Mouse (Mus musculus) heart, embryonic 15.5 days (tissue): ENCODE data around the gene St14. TPM values are rescaled to one million over a fixed set of nuclear protein-coding genes. Genes with fewer than 3 reads are reported as not detected.

ENCODE experiments used
- ATAC-seq: fragments of 200-750 bp; cut with Nextera tagmentation; replicated peaks from 2 replicates; pipeline ENCODE4 v1.8.0; 2017; ENCODE audit warnings: low read depth, moderate TSS enrichment; ENCODE audit not compliant: insufficient number of reproducible peaks, insufficient read depth, low FRiP score
- H3K27ac ChIP-seq: fragments of 300-500 bp; sonication (generic); 2 replicates; pipeline ENCODE4 v1.5.1; 2015; ENCODE audit warnings: mild to moderate bottlenecking, inconsistent platforms
- H3K27me3 ChIP-seq: fragments of 300-500 bp; sonication (generic); 2 replicates; pipeline ENCODE4 v1.6.1; 2015; ENCODE audit warnings: inconsistent platforms
- H3K36me3 ChIP-seq: fragments of 300-500 bp; sonication (generic); 2 replicates; pipeline ENCODE4 v1.6.1; 2015; ENCODE audit warnings: mild to moderate bottlenecking, inconsistent platforms
- H3K4me1 ChIP-seq: fragments of 300-500 bp; sonication (generic); replicated peaks from 2 replicates; pipeline ENCODE4 v1.6.1; 2015; ENCODE audit warnings: inconsistent platforms
- H3K4me2 ChIP-seq: fragments of 300-500 bp; sonication (generic); 2 replicates; pipeline ENCODE4 v1.6.1; 2015; ENCODE audit warnings: inconsistent platforms, mild to moderate bottlenecking, moderate library complexity
- H3K4me3 ChIP-seq: fragments of 300-500 bp; sonication (generic); 2 replicates; pipeline ENCODE4 v1.5.1; 2015; ENCODE audit warnings: mild to moderate bottlenecking, inconsistent platforms
- H3K9ac ChIP-seq: fragments of 300-500 bp; sonication (generic); 2 replicates; pipeline ENCODE4 v1.6.1; 2015; ENCODE audit warnings: mild to moderate bottlenecking, inconsistent platforms
- H3K9me3 ChIP-seq: fragments of 300-500 bp; sonication (generic); replicated peaks from 2 replicates; pipeline ENCODE4 v1.6.1; 2016; ENCODE audit warnings: inconsistent platforms
- WGBS: fragments of 180-500 bp; shearing (Covaris S2); methylation state at CpG from one replicate; pipeline ENCODE4 v1.1.7; 2015; ENCODE audit warnings: mixed read lengths; 5-methylcytosine and 5-hydroxymethylcytosine counted together
- polyA plus RNA-seq: library from polyadenylated mRNA; unstranded; fragments of >200 nt; fragmentation: Nextera tagmentation; extraction: Ambion mirVana; gene quantifications from 2 replicates; pipeline ENCODE4 v1.2.1, GENCODE M21; 2015

The St14 gene
- polyA plus RNA-seq, 1 experiment from 2014 or later = 2.2 TPM

DNA sequence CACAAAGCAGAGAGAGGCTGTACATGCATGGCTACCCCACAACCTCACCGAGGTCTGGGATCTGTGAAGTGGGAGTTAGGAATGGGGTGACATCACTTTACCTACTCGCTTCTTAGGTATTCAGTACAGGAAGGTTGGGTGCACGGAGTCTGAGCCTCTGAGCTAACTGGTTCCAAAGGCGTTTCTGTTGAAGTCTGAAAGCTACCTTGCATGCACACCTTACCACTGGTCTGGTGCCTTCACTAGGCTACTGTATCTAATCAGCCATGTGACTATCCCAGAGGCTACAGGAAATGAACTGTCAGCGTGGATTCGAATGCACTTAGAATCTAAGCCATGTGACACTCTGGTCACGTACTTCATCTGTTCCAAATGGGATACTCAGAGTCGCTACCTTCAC lies 24.9 kb upstream of the St14 start:
- H3K9me3 ChIP-seq = no peaks in the 10 kb centered on the region
- WGBS = 62% methylated on average over 8 of the region's 8 CpGs
- H3K27ac ChIP-seq = no peak overlapping the region
- H3K9ac ChIP-seq = no peak overlapping the region
- no peak overlapping the region for H3K4me2 ChIP-seq
- H3K4me1 ChIP-seq = peaks cover 14% of the 10 kb centered on the region; the same call in 1 of the 2 replicates
- ATAC-seq = 0 out of 2 replicates have a peak, but pooled peaks have one; percentile 31
- H3K27me3 ChIP-seq = no peaks in the 10 kb centered on the region
- no peak overlapping the region for H3K4me3 ChIP-seq
- peaks cover 75% of the 10 kb centered on the region for H3K36me3 ChIP-seq

DNA sequence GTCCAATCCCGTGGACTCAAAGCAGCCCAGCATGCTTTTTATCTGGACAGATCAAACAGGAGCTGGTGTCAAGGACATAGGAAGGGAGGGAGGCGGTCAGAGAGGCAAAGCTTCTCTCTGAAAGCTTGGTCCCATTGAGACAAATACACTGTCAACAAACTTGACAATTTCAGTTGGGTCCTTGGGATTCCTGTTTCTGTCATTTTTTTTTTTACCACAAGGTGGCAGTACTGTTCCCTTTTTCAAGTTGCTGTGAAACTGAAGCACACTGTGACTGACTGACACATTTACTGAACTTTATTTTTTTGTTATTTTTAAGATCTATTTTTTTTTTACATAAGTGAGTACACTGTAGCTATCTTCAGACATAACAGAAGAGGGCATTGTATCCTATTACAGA lies 19.4 kb upstream of the St14 start:
- no peak overlapping the region for H3K9ac ChIP-seq
- no peaks in the 10 kb centered on the region for H3K9me3 ChIP-seq
- peaks cover 56% of the 10 kb centered on the region for H3K36me3 ChIP-seq
- WGBS = 72% methylated on average over 2 of the region's 2 CpGs
- H3K4me1 ChIP-seq = peaks cover 3% of the 10 kb centered on the region; the same call in 1 of the 2 replicates
- no peak overlapping the region for H3K27ac ChIP-seq
- no peak overlapping the region for H3K4me2 ChIP-seq
- ATAC-seq = no peak
- no peaks in the 10 kb centered on the region for H3K27me3 ChIP-seq
- H3K4me3 ChIP-seq = no peak overlapping the region

DNA sequence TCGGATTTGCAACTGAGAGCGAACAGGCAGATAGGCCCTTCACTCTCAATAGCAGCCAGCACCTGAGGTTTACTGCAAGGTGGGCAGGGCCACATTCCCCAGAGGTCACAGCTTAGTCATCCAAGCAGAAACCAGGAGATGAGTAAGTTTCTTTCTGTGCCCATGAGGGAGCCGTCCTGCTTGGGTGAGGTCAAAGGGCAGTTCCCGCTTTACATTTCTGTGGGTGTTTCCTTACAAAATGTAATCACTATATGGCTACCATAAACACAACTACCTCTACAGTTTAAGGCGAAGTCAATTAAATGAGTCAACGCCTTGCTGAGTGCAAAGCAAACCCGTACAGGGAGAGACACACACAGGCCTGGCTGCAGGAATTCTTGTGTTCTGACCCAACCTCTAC lies 16.5 kb upstream of the St14 start:
- WGBS = 83% methylated on average over 7 of the region's 7 CpGs
- no peak for ATAC-seq

DNA sequence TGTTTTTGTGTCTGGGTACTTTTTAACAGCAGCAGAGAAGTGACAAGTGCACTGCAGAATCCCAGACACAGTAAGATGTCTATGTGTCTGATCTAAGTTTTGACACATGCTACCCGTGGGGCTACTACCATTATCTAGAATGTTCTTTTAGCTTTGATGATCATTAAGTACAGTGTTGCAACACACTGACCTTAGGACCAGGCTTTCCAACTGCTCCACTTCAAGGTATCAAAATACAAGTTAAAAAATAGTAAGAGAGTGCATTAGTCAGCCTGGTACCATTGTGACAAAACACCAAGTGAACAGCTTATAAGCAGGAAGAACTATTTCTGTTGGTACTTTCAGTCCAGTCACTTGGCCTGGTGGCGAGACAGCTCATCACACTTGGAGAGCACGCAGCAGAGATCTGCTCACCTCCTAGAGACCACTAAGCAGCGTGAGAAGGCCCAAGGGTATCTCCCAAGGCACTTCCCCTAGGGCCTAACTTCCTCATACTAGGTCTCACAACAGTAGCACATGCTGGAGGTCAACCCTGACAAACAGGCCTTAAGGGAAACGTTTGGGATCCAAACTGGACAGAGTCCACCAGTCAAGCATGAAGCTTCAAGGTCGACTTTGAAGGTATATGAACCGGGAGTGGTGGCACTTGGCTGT lies 13.7 kb upstream of the St14 start:
- no peaks in the 10 kb centered on the region for H3K27me3 ChIP-seq
- H3K36me3 ChIP-seq = peaks cover 15% of the 10 kb centered on the region; the same call in 1 of the 2 replicates
- H3K4me3 ChIP-seq = no peak overlapping the region
- H3K9ac ChIP-seq = no peak overlapping the region
- 57% methylated on average over 7 of the region's 7 CpGs for WGBS
- H3K27ac ChIP-seq = 0 out of 2 replicates have a peak overlapping the region, but pooled peaks have one; percentile 7
- H3K4me1 ChIP-seq = peaks cover 8% of the 10 kb centered on the region
- 0 out of 2 replicates have a peak, but pooled peaks have one; percentile 18 for ATAC-seq
- no peaks in the 10 kb centered on the region for H3K9me3 ChIP-seq
- no peak overlapping the region for H3K4me2 ChIP-seq

More for the DNA sequence above, 16.5 kb upstream of the St14 start:
- Histone ChIP-seq H3K27me3 (no peaks in the 10 kb centered on the region), H3K4me3 (no peak overlapping the region), H3K9me3 (no peaks in the 10 kb centered on the region), H3K27ac (no peak overlapping the region), H3K4me1 (peaks cover 8% of the 10 kb centered on the region), H3K36me3 (peaks cover 35% of the 10 kb centered on the region; the same call in 1 of the 2 replicates), H3K9ac (no peak overlapping the region), H3K4me2 (no peak overlapping the region)

DNA sequence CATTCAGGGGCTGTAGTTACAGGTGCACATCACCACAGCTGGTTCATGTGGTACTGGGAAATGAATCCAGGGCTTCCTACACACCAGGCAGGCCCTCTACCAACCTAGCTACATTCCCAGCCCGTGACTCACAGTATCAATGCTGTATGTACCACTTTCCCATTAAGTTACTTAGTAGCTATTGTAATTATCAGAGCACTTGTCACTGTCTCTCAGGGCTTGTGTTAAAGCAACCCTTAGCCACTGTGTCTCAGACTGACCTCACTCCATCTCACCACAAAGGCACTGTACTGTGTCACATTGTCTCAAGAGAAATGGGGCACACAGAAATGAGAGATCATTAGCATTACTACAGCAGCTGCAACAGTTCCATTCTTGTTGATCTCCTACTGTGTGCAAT lies 11.3 kb upstream of the St14 start:
- H3K9me3 ChIP-seq = no peaks in the 10 kb centered on the region
- ATAC-seq = no peak
- no peaks in the 10 kb centered on the region for H3K27me3 ChIP-seq
- H3K4me2 ChIP-seq = no peak overlapping the region
- H3K36me3 ChIP-seq = no peaks in the 10 kb centered on the region
- H3K4me1 ChIP-seq = peaks cover 8% of the 10 kb centered on the region
- H3K4me3 ChIP-seq = no peak overlapping the region
- WGBS = 50% methylated on average over 1 of the region's 1 CpGs
- H3K9ac ChIP-seq = no peak overlapping the region
- H3K27ac ChIP-seq = no peak overlapping the region

DNA sequence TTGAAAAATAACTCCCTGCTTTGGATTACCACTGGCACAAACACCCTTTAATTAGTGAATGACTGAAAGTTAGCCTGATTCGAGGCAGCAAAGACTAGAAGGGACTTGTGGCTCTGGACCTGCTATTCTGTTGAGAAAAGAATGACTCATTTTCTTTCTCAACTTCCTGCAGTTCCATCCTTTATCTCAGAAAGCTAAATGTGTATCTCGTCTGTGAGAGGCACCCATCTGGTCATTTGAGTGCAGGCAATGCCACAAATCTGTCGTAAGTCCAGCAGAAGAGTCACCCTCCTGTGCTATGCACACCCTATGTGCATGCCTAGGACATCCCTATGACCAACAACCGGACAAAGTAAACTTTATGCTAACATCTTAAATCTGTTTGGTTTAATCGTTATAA lies 1.5 kb upstream of the St14 start:
- Histone ChIP-seq H3K4me1 (peaks cover 18% of the 10 kb centered on the region), H3K4me2 (no peak overlapping the region), H3K27me3 (peaks cover 78% of the 10 kb centered on the region), H3K4me3 (no peak overlapping the region), H3K27ac (no peak overlapping the region), H3K9ac (no peak overlapping the region), H3K9me3 (no peaks in the 10 kb centered on the region), H3K36me3 (no peaks in the 10 kb centered on the region)
- ATAC-seq = no peak
- WGBS = 68% methylated on average over 5 of the region's 5 CpGs

DNA sequence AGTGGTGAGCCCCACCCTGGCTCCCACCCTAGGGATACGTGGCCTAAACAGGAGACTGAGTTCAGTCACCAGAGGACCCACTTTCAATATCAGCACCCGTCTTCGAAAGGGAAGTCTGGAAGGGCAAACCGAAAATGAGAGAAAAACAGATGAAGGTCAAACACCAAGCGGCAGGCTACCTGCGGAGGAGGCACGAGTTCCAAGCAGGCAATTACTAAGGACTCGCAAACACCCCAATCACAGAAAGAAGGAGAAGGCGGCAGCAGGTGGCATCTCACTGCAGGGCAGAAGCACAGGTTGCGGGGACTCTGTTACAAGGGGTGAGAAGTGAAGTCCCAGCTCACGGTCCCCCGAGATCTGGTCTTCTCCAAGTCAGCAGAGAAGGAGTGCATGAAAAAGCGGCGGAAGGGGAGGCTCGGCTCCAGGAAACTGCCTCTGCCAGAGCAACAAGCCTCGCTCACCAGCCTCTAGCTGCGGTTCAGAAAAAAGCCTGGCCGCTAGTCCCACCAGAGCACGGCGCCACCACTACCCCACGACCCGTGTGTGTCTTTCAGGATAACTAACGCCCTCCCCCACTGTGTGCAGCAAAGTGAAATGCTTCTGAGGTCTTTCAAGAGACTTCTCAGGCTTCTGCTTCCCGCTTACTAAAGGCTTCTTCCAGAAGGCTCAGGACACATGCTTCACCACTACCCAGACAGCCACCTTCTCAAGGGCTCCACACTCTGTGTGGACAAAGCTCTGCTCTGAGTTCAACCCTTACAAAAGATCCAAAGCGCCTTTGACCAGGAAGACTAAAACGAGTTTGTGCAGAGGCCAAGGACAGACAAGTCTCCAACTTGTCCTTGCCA lies 1.1 kb downstream of the St14 start:
- H3K27ac ChIP-seq = no peak overlapping the region
- no peaks in the 10 kb centered on the region for H3K9me3 ChIP-seq
- H3K9ac ChIP-seq = peak overlapping the region; percentile 52
- ATAC-seq = no peak
- no peaks in the 10 kb centered on the region for H3K36me3 ChIP-seq
- 11% methylated on average over 26 of the region's 26 CpGs for WGBS
- H3K4me2 ChIP-seq = peak overlapping the region; percentile 94
- H3K4me3 ChIP-seq = peak overlapping the region; percentile 55
- peaks cover 18% of the 10 kb centered on the region for H3K4me1 ChIP-seq
- peaks cover 71% of the 10 kb centered on the region for H3K27me3 ChIP-seq

DNA sequence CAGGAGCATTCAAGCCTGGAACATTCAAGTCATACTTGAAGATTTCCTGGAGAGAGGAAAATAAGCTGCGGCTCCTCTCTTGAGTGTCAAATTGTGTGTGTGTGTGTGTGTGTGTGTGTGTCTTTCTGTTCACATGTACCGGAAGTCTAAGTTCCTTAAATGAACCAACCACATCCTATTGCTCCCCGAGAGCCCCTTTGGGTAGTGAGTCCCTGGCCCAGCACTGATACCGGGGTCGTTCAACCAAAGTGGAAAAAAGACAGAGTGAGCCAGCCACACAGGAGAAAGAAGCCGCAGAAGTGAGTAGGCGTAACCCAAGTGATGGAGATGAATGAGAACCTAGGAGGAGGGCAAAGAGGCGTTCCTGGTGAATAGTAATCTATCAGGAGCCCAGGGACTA lies 1.7 kb downstream of the St14 start:
- Histone ChIP-seq H3K36me3 (no peaks in the 10 kb centered on the region), H3K4me1 (peaks cover 18% of the 10 kb centered on the region), H3K27ac (no peak overlapping the region), H3K9me3 (no peaks in the 10 kb centered on the region), H3K27me3 (peaks cover 67% of the 10 kb centered on the region), H3K4me3 (peak overlapping the region; percentile 55), H3K4me2 (peak overlapping the region; percentile 94), H3K9ac (no peak overlapping the region)
- 51% methylated on average over 8 of the region's 8 CpGs for WGBS
- ATAC-seq = no peak

DNA sequence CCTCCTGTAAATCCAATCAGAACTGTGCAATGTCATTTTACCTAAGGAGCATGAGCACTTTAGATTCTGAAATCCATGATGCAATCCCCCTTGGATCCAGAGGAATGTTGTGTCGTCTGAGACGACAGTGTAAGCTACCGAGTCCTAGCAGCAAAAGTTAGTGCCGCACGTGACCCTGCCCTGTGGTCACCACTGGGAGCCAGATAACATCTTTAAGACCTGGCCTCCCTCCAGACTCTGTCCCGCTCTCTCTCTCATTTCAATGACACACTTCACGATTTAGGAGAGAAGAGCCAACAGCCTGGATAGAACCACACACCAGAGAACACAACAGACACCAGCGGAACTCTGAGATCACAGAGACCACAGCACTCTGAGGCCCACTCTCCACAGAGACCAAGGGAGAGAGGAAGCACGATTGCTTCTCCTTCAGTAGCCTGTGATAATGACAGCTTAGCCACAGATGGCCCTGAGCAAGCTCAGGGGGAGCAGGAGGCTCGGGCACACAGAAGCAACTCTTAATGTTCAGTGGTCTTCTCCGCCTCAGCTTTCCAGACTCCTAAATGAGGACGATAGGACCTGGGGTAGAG lies 3.7 kb downstream of the St14 start:
- no peak overlapping the region for H3K27ac ChIP-seq
- peaks cover 18% of the 10 kb centered on the region for H3K4me1 ChIP-seq
- WGBS = 58% methylated on average over 12 of the region's 12 CpGs
- no peaks in the 10 kb centered on the region for H3K9me3 ChIP-seq
- H3K4me3 ChIP-seq = no peak overlapping the region
- peaks cover 48% of the 10 kb centered on the region for H3K27me3 ChIP-seq
- ATAC-seq = no peak
- H3K9ac ChIP-seq = no peak overlapping the region
- H3K4me2 ChIP-seq = no peak overlapping the region
- H3K36me3 ChIP-seq = no peaks in the 10 kb centered on the region

DNA sequence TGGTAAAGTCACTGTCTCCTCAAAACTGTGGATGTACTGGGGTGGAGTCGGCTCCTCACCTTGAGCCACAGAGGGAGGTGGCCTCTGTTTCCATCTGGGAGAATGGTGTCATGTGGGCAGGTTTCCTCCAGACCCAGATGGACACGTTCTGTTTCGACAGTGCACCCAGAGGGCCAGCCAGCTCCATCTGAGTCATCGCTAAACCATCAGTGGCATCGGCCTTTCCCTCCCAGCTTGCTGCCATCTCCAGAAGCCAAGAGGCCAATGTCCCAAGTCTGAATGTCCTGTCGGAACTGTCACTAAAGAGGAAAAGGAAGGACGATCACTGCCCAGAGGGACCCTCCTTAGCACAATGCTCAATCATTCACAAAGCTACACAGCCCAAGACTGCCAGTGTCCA lies 5.6 kb downstream of the St14 start:
- Histone ChIP-seq H3K36me3 (no peaks in the 10 kb centered on the region), H3K27me3 (peaks cover 29% of the 10 kb centered on the region), H3K4me2 (no peak overlapping the region), H3K27ac (no peak overlapping the region), H3K4me1 (peaks cover 10% of the 10 kb centered on the region), H3K9me3 (no peaks in the 10 kb centered on the region), H3K9ac (no peak overlapping the region), H3K4me3 (no peak overlapping the region)
- WGBS = 75% methylated on average over 7 of the region's 7 CpGs
- no peak for ATAC-seq

DNA sequence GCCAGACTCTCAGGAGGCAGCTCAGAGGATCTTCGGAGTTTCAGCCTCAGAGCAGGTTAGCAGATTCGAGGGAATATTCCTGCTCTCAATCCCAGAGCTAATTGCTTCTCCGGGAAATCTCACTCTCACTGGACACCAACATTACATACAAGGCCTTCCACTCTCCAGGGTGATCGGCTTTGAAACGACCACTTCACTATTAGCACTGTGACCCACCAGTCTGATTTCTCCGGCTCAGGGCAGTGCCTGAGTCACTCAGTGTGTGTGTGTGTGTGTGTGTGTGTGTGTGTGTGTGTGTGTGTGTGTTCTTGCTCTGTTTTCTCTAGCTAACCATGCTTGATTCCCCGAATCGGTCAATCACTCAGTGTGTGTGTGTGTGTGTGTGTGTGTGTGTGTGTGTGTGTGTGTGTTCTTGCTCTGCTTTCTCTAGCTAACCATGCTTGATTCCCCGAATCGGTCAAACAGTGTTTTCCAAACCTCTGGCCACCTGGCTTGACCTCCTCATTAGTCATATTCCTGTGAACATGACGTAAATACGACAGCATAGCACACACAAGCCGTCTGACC lies 9.1 kb downstream of the St14 start:
- peaks cover 27% of the 10 kb centered on the region for H3K4me1 ChIP-seq
- H3K9ac ChIP-seq = no peak overlapping the region
- no peak overlapping the region for H3K4me2 ChIP-seq
- H3K27ac ChIP-seq = no peak overlapping the region
- WGBS = 77% methylated on average over 13 of the region's 13 CpGs
- H3K9me3 ChIP-seq = no peaks in the 10 kb centered on the region
- H3K27me3 ChIP-seq = no peaks in the 10 kb centered on the region
- H3K4me3 ChIP-seq = no peak overlapping the region
- H3K36me3 ChIP-seq = no peaks in the 10 kb centered on the region
- ATAC-seq = no peak
